Mouse (Mus musculus): ENCODE data around the gene Apopt1.

- TF ChIP-seq CTCF (IDR thresholded peaks at IDR 0.05; ENCODE audit: control insufficient read depth, insufficient read depth, insufficient read length), result no peak
- TF ChIP-seq CEBPB (IDR thresholded peaks at IDR 0.05; ENCODE audit: low read depth), result no peak
Observed at GRCm38 (mm10) chr12:111774845-111775244, 61.8 kb downstream of the Apopt1 start.

All from C2C12 (cell line).